Mouse (Mus musculus): ENCODE measurements at regions not wholly inside any gene's neighbourhood (a gene's known extent, or its start where the extent isn't known, plus 50 kb on each side); places are given as distances from the start of the nearest gene placed in this dataset.
"Not testable (repeated sequence)": the region's sequence is repeated elsewhere in the genome, so short reads cannot be mapped to it uniquely, and the experiment has no call there.

- not testable (repeated sequence) for DNase-seq (ENCODE audit: low read depth, low spot score)
Measured at GRCm38 (mm10) chr8:8836166-8836565, 145.8 kb upstream of the Arglu1 start.

DNA sequence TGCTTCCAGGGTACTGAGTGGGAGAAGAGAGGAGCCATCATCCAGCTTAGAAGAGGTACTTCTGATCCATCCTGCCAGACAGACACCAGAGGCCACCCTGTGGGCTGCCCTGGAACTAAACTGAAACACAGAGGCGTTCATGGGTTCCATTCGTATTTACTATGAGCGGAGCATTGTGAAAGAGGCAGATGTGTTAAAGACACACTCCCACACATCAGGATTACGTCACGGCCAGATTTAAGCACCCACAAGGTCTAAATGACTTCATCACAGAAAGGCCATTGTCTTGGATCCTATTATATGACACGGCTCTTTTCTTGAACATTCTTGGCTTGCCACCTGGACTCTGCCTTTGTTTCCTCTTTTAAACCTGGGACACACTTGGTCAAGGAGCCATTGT is 141.0 kb upstream of the Arglu1 start:
- DNase-seq (ENCODE audit: low read depth, low spot score): no peak

GRCm38 (mm10) chr8:8829230-8829629 is 138.9 kb upstream of the Arglu1 start:
- DNase-seq (ENCODE audit: low read depth, low spot score): no peak

GRCm38 (mm10) chr8:8827555-8827954 is 137.2 kb upstream of the Arglu1 start:
- peak; percentile 26 for DNase-seq (ENCODE audit: low read depth, low spot score)

- peak; percentile 62 for DNase-seq (ENCODE audit: low read depth, low spot score)
Measured at GRCm38 (mm10) chr8:8826801-8827200, 136.5 kb upstream of the Arglu1 start.

- no peak for DNase-seq (ENCODE audit: low read depth, low spot score)
Measured at GRCm38 (mm10) chr8:8824886-8825285, 134.6 kb upstream of the Arglu1 start.

- DNase-seq (ENCODE audit: low read depth, low spot score): no peak
Measured at GRCm38 (mm10) chr8:8821119-8821518, 130.8 kb upstream of the Arglu1 start.

GRCm38 (mm10) chr8:8820614-8821013 is 130.3 kb upstream of the Arglu1 start:
- no peak for DNase-seq (ENCODE audit: low read depth, low spot score)

GRCm38 (mm10) chr8:8819233-8819931 is 129.1 kb upstream of the Arglu1 start:
- peak; percentile 21 for DNase-seq (ENCODE audit: low read depth, low spot score)

GRCm38 (mm10) chr8:8812807-8813167 is 122.5 kb upstream of the Arglu1 start:
- DNase-seq (ENCODE audit: low read depth, low spot score): no peak

GRCm38 (mm10) chr8:8812051-8812806 is 121.9 kb upstream of the Arglu1 start:
- peak; percentile 29 for DNase-seq (ENCODE audit: low read depth, low spot score)

GRCm38 (mm10) chr8:8810928-8811327 is 120.6 kb upstream of the Arglu1 start:
- no peak for DNase-seq (ENCODE audit: low read depth, low spot score)

GRCm38 (mm10) chr8:8809835-8810439 is 119.6 kb upstream of the Arglu1 start:
- no peak for DNase-seq (ENCODE audit: low read depth, low spot score)

DNA sequence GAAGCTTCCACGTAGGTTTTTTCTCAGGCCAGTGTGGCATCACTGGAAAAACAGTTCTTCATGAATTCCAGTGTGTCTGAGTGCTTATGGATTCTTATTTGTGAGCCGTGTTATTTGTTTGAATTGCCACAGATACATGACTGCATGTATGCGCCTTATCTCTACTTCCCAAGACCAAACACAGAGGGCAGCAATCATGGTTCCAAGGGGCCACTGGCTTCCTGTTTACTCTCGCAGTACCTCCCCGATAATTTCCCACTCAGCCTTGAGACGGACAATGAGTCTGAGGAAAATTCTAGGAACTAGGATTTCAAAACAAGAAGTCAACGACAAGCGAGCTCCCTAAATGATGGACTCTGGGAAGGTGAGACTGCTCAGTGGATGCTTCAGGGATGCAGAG is 119.0 kb upstream of the Arglu1 start:
- no peak for DNase-seq (ENCODE audit: low read depth, low spot score)

DNA sequence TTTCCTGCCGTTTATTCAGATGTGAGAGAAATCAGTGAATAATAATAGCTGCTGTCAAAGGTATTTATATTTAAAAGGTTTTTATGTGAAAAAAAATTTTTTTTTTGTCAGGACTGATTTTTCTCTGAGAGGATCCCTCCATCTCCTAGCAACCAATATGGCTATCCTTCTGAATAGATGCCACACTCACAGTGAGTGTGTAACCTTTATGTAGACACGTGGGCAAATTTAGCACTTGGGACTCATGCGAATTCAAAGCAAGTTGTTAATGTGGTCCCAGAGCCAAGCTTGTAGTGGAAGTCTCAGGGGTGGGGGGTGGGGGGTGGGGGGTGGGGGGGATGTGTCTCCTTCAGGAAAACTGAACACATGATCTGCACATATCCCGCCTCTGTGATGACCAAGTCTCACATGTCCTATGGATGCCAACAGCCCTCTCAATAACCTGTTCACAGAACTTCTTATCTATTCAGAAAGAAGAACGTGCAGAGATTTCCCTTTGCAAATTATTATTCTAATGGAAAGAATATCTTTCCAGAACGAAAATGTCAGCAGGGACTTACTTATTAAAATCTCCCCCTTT is 112.5 kb upstream of the Arglu1 start:
- DNase-seq (ENCODE audit: low read depth, low spot score): no peak

GRCm38 (mm10) chr8:8802317-8802716 is 112.0 kb upstream of the Arglu1 start:
- DNase-seq (ENCODE audit: low read depth, low spot score): no peak

DNA sequence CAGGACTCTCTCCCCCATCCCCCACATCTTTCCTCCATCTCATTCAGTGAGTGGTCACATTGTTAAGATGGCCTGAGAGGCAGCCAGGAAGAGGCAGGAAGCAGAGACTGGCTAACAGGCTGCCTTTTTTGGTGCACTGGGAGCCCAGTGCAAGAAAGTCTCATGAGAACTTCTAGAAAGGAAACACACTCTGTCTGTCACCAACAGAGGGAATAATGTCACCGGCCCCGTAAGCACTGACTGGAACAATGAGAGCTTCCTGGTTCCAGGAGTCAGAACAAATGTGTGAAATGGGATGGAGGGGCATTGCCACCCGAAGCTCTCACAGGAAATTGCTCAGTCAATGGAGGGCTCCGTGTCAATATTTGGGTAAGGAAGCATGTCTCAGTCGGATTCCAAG is 111.3 kb upstream of the Arglu1 start:
- DNase-seq (ENCODE audit: low read depth, low spot score): no peak

GRCm38 (mm10) chr8:8797521-8797920 is 107.2 kb upstream of the Arglu1 start:
- DNase-seq (ENCODE audit: low read depth, low spot score): no peak

- no peak for DNase-seq (ENCODE audit: low read depth, low spot score)
Measured at GRCm38 (mm10) chr8:8796951-8797350, 106.6 kb upstream of the Arglu1 start.

GRCm38 (mm10) chr8:8794711-8795110 is 104.4 kb upstream of the Arglu1 start:
- DNase-seq (ENCODE audit: low read depth, low spot score): no peak

- no peak for DNase-seq (ENCODE audit: low read depth, low spot score)
Measured at GRCm38 (mm10) chr8:8779931-8780330, 89.6 kb upstream of the Arglu1 start.

GRCm38 (mm10) chr8:8774496-8775015 is 84.2 kb upstream of the Arglu1 start:
- no peak for DNase-seq (ENCODE audit: low read depth, low spot score)

Data from skeletal muscle tissue, adult 2 months (tissue).